Mouse (Mus musculus) kidney, embryonic 16.5 days (tissue): ENCODE measurements around the gene Skiv2l. TPM values are rescaled to one million over a fixed set of nuclear protein-coding genes. Genes with fewer than 3 reads are reported as not detected.

ENCODE experiments used
- ATAC-seq: fragments of 200-750 bp; cut with Nextera tagmentation; 2 replicates; pipeline ENCODE4 v1.8.0; 2017; ENCODE audit warnings: moderate TSS enrichment; ENCODE audit not compliant: low FRiP score, low TSS enrichment
- H3K27ac ChIP-seq: fragments of 300-500 bp; sonication (generic); 2 replicates; pipeline ENCODE4 v1.5.1; 2014; ENCODE audit warnings: low read length
- H3K27me3 ChIP-seq: fragments of 300-500 bp; sonication (generic); 2 replicates; pipeline ENCODE4 v1.6.1; 2014; ENCODE audit warnings: low read length, control low read depth, mixed read lengths; ENCODE audit not compliant: insufficient read depth
- H3K36me3 ChIP-seq: fragments of 300-500 bp; sonication (generic); 2 replicates; pipeline ENCODE4 v1.6.1; 2014; ENCODE audit warnings: low read length, control low read depth, mixed read lengths; ENCODE audit not compliant: insufficient read depth
- H3K4me1 ChIP-seq: fragments of 300-500 bp; sonication (generic); 2 replicates; pipeline ENCODE4 v1.6.1; 2014; ENCODE audit warnings: low read length, control low read depth, mixed read lengths; ENCODE audit not compliant: insufficient read depth
- H3K4me2 ChIP-seq: fragments of 300-500 bp; sonication (generic); replicated peaks from 2 replicates; pipeline ENCODE4 v1.6.1; 2014; ENCODE audit warnings: low read depth, low read length
- H3K4me3 ChIP-seq: fragments of 300-500 bp; sonication (generic); 2 replicates; pipeline ENCODE4 v1.5.1; 2014; ENCODE audit warnings: mild to moderate bottlenecking, low read length
- H3K9ac ChIP-seq: fragments of 300-500 bp; sonication (generic); replicated peaks from 2 replicates; pipeline ENCODE4 v1.6.1; 2014; ENCODE audit warnings: low read length
- H3K9me3 ChIP-seq: fragments of 300-500 bp; sonication (generic); 2 replicates; pipeline ENCODE4 v1.6.1; 2016; ENCODE audit warnings: low read length, control low read depth
- WGBS: fragments of 180-500 bp; shearing (Covaris S2); extraction: QIAGEN DNeasy Blood & Tissue Kit; methylation state at CpG from one replicate; pipeline ENCODE4 v1.1.7; 2014; 5-methylcytosine and 5-hydroxymethylcytosine counted together
- polyA plus RNA-seq: library from polyadenylated mRNA; unstranded; fragments of >200 nt; fragmentation: Nextera tagmentation; extraction: Ambion mirVana; gene quantifications from 2 replicates; pipeline ENCODE4 v1.2.1, GENCODE M21; 2015

Skiv2l gene
- polyA plus RNA-seq, result 59.3 and 62.0 TPM in 2 replicates

DNA sequence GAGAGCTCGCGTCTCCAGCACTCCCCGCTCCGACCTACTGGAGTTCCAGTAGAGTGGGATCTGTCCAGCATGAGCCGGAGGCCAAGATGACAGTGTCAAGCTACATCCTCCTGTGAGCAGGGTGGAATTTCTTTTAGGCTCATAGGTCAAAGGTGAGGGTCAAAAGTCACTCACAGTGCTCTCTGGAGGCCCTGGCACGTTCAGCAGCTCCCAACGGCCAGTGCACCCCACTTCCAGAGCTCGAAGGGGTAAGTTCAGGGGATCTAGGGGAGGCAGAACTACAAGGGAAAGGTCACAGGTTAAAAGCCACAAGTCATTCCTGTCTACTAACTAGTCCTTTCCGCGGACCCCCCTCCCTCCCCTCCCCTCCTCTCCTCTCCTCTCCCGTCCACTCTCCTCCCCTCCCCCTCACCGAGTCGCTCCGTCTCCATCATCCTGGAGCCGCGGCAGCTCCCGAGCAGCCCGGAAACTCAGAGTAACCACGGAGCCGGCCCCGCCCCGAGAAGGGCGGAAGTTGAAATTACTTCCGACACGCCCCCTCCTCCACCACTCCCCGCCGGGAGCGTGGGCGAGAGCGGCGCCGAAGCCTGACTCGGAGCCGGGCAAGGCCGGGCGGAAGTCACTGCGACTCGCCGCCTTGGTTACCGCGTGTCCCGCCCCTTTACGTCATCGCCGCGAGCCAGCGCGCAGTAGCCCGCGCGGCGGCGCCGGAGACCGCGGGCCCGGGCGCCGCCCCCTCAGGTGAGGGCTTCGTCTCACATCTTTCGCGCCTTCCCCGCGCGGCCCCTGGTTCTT, at the start of gene Skiv2l, which contains the start of gene Nelfe:
Skiv2l (minus strand) TSS at position 489 of the 795 bp plus-strand sequence.
Nelfe (plus strand) TSS at position 670 of the 795 bp plus-strand sequence.
- Histone ChIP-seq H3K4me3 (peak within 1 kb of the TSS; percentile 77), H3K9me3 (no peaks in the 10 kb centered on the region), H3K4me1 (peaks cover 16% of the 10 kb centered on the region), H3K36me3 (peaks cover 53% of the 10 kb centered on the region), H3K9ac (peak within 1 kb of the TSS; percentile 82), H3K27ac (peak within 1 kb of the TSS; percentile 54), H3K27me3 (no peaks in the 10 kb centered on the region), H3K4me2 (peak within 1 kb of the TSS; percentile 89)
- under 1% methylated on average over 61 of the region's 65 CpGs for WGBS
- peak; percentile 97 for ATAC-seq

DNA sequence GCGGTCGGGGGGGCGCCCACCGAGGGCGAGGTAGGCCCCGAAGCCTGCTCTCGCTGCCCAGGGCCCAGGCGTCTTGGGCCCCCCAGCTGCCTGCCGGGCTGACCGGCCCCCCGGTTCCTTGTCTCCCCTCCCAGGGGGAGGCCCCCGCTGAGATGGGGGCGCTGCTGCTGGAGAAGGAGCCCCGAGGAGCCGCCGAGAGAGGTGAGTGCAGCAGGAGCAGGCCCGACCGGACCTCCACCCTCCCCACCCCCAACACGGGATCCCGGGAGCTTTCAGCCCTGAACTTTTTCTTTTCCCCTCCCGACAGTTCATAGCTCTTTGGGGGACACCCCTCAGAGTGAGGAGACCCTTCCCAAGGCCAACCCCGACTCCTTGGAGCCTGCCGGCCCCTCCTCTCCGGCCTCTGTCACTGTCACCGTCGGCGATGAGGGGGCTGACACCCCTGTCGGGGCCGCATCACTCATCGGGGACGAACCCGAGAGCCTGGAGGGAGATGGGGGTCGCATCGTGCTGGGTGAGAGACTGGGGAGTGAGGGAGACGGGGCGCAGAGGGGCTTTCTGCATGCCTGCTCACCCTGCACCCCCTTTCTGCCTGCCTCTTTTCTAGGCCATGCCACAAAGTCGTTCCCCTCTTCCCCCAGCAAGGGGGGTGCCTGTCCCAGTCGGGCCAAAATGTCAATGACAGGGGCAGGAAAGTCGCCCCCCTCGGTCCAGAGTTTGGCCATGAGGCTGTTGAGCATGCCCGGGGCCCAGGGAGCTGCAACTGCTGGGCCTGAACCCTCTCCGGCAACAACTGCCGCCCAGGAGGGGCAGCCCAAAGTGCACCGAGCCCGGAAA, 49.3 kb upstream of the Skiv2l start:
- Histone ChIP-seq H3K9me3 (no peaks in the 10 kb centered on the region), H3K4me1 (peaks cover 36% of the 10 kb centered on the region), H3K27ac (peak overlapping the region; percentile 98), H3K4me2 (peak overlapping the region; percentile 87), H3K9ac (peak overlapping the region; percentile 99), H3K36me3 (peaks cover 34% of the 10 kb centered on the region), H3K27me3 (no peaks in the 10 kb centered on the region), H3K4me3 (peak overlapping the region; percentile 94)
- 0% methylated on average over 37 of the region's 45 CpGs for WGBS
- 0 out of 2 replicates have a peak, but pooled peaks have one; percentile 2 for ATAC-seq

DNA sequence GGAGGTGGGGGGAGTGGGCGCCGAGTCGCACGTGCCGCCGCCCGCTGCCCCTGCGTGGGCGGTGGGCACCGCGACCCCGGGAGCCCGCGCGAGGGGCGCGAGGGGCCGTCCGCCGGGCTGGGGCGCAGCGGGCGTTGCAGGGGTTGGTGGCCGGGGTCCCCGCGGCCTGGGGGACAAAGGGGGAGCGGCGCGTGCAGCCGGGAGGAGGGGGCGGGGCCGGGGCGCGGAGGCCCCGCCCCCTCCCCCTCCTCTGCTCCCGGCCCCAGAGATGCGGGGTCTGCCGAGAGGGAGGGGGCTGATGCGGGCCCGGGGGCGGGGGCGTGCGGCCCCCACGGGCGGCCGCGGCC, 48.7 kb upstream of the Skiv2l start:
- H3K36me3 ChIP-seq, result peaks cover 29% of the 10 kb centered on the region
- H3K27ac ChIP-seq, result peak overlapping the region; percentile 98
- H3K4me3 ChIP-seq, result peak overlapping the region; percentile 94
- peak overlapping the region; percentile 99 for H3K9ac ChIP-seq
- H3K4me1 ChIP-seq, result peaks cover 38% of the 10 kb centered on the region
- WGBS, result 0% methylated on average over 3 of the region's 47 CpGs
- H3K4me2 ChIP-seq, result peak overlapping the region; percentile 87
- H3K27me3 ChIP-seq, result no peaks in the 10 kb centered on the region
- no peaks in the 10 kb centered on the region for H3K9me3 ChIP-seq
- no peak for ATAC-seq

DNA sequence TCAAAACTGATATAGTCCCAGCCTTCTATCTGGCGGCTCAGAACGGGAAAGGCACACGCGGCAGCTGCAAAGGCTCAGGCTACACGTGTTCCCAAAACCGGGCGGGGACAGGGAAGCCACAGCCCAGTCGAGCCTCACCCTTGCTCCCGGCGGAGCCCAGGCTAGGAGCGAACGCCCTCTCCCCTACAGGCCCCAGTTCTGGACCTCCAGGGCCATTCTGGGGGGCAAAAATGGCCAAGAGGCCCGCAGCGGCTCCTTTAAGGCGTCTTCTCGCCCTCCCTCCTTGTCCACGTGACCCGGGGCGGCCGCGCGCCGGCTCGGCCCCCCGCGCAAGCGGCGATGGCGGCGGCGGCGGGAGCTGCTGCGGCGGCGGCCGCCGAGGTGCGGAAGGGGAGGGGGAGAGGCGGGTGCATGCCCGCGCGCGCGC, 48.2 kb upstream of the Skiv2l start, which contains the start of the genes C2 and Ehmt2:
C2 (minus strand) TSS at position 106 of the 427 bp plus-strand sequence.
Ehmt2 (plus strand) TSS at position 310 of the 427 bp plus-strand sequence.
- Histone ChIP-seq H3K9ac (peak within 1 kb of the TSS; percentile 99), H3K36me3 (peaks cover 25% of the 10 kb centered on the region), H3K4me3 (peak within 1 kb of the TSS; percentile 94)

DNA sequence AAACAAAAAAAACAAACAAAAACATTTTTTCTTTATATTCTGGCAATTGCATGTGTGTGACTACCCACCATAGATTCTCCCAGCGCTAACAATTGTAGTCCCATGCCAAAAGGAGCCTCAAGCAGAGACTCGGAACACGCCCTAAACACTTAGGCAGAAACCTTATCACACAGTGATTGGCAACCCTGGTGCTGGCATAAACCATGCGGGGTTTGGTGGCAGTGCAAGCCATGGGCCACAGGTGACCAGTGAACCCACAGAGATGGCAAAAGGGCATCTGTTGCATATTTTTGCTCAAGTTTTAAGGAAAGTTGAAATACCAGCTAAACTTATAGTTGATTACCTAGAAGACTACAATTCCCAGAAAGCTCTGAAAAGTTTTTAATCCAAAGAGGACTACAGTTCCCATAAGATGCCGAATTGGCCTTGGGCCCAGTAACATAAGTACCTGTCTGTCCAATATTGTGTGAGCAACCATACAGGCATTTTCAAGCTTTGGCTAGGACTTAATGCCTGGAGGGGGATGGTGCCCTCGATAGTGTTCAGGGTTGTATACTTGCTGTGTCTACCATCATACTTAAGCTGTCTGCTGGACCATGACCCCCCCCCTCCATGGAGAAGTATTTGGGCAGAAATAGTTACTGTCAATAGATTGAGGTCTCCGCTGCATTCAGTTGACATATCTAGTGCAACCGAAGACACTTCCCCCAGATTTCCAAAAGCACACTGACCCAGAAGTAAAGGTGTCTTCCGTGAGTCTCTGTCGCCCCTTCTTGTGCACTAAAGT, 47.6 kb upstream of the Skiv2l start:
- 0 out of 2 replicates have a peak, but pooled peaks have one; percentile 4 for ATAC-seq
- Histone ChIP-seq H3K36me3 (peaks cover 19% of the 10 kb centered on the region), H3K4me1 (peaks cover 41% of the 10 kb centered on the region), H3K27me3 (no peaks in the 10 kb centered on the region), H3K9me3 (no peaks in the 10 kb centered on the region), H3K27ac (peak overlapping the region; percentile 98), H3K9ac (peak overlapping the region; percentile 99), H3K4me3 (peak overlapping the region; percentile 94), H3K4me2 (peak overlapping the region; percentile 87)
- WGBS, result 14% methylated on average over 10 of the region's 10 CpGs

More for the DNA sequence above, 48.2 kb upstream of the Skiv2l start, which contains the start of the genes C2 and Ehmt2:
- H3K27ac ChIP-seq, result peak within 1 kb of the TSS; percentile 98
- WGBS, result 1% methylated on average over 39 of the region's 44 CpGs
- ATAC-seq, result peak; percentile 40
- peak within 1 kb of the TSS; percentile 87 for H3K4me2 ChIP-seq
- H3K4me1 ChIP-seq, result peaks cover 41% of the 10 kb centered on the region
- H3K27me3 ChIP-seq, result no peaks in the 10 kb centered on the region
- no peaks in the 10 kb centered on the region for H3K9me3 ChIP-seq

DNA sequence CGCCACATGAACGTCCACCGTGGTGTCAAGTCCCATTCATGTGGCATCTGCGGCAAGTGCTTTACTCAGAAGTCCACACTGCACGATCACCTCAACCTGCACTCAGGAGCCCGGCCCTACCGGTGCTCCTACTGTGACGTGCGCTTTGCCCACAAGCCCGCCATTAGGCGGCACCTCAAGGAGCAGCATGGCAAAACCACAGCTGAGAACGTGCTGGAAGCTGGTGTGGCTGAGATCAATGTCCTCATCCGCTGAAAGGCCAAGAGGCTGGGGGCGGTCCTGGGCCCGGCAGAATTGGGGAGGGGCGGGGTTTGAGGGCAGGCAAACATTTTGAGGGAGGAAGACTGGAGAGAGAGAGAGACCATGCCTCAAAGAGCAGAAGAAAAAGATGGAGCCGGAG, 46.4 kb upstream of the Skiv2l start:
- Histone ChIP-seq H3K27ac (no peak overlapping the region), H3K4me1 (peaks cover 41% of the 10 kb centered on the region), H3K4me3 (no peak overlapping the region), H3K36me3 (peaks cover 13% of the 10 kb centered on the region), H3K9ac (no peak overlapping the region), H3K4me2 (no peak overlapping the region), H3K9me3 (no peaks in the 10 kb centered on the region), H3K27me3 (no peaks in the 10 kb centered on the region)
- no peak for ATAC-seq
- 86% methylated on average over 17 of the region's 17 CpGs for WGBS

DNA sequence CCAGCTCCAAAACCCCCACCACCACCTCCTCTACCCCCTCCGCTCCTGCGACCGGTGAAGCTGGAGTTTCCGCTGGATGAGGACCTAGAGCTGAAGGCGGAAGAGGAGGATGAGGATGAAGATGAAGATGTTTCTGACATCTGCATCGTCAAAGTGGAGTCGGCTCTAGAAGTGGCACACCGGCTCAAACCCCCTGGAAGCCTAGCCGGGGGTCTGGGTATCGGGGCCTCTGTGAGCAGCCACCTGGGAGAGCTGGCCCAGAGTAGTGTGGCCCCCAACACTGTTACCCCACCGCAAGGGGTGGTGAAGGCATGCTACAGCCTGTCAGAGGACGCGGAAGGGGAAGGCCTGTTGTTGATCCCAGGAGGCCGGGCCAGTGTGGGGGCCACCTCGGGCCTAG, 45.7 kb upstream of the Skiv2l start:
- Histone ChIP-seq H3K4me3 (peak overlapping the region; percentile 72), H3K4me1 (peaks cover 41% of the 10 kb centered on the region), H3K27ac (peak overlapping the region; percentile 92; the same call in 1 of the 2 replicates), H3K27me3 (no peaks in the 10 kb centered on the region), H3K36me3 (peaks cover 9% of the 10 kb centered on the region), H3K9me3 (no peaks in the 10 kb centered on the region), H3K9ac (peak overlapping the region; percentile 86), H3K4me2 (peak overlapping the region; percentile 92)
- 88% methylated on average over 15 of the region's 15 CpGs for WGBS
- no peak for ATAC-seq

DNA sequence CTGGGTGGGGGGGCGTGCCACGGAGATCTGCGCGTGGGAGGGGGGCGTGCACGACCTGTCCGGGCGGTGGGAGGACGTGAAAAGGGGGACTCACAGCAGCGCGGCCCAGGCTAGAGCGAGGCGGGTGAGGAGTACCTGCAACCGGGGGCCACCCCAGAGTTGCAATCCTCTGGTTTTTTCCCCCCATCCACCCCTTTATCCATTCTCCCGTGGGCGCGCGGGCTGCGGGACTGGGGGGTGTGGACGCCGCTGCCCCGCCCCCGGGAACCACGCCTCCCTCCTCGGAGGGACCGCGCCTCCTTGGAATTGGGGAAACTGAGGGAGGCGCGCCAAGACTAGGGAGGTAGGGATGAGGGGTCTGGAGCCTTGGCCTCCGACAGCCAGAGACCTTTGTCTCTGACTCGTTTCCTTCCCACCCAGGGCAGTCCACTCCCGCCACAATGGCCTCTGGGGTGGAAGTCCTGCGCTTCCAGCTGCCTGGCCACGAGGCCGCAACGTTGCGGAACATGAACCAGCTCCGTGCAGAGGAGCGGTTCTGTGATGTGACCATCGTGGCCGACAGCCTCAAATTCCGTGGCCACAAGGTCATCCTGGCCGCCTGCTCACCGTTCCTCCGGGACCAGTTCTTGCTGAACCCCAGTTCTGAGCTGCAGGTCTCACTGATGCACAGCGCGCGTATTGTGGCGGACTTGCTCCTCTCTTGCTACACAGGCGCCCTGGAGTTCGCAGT, 45.0 kb upstream of the Skiv2l start:
- H3K9me3 ChIP-seq, result no peaks in the 10 kb centered on the region
- ATAC-seq, result peak; percentile 20; the same call in 1 of the 2 replicates
- peaks cover 9% of the 10 kb centered on the region for H3K36me3 ChIP-seq
- H3K4me2 ChIP-seq, result peak overlapping the region; percentile 92
- no peaks in the 10 kb centered on the region for H3K27me3 ChIP-seq
- WGBS, result 7% methylated on average over 50 of the region's 51 CpGs
- peaks cover 35% of the 10 kb centered on the region for H3K4me1 ChIP-seq
- H3K27ac ChIP-seq, result peak overlapping the region; percentile 92
- H3K4me3 ChIP-seq, result peak overlapping the region; percentile 72
- peak overlapping the region; percentile 86 for H3K9ac ChIP-seq
